Mouse (Mus musculus): ENCODE data around the gene Gin1.

- no peak for TF ChIP-seq CTCF (IDR thresholded peaks at IDR 0.05; ENCODE audit: borderline replicate concordance, insufficient read depth, low read depth, low read length)
- no peak for TF ChIP-seq POLR2A (IDR thresholded peaks at IDR 0.05; ENCODE audit: borderline replicate concordance, insufficient read depth, low read length)
Measured at GRCm38 (mm10) chr1:97753216-97753615, 16.8 kb upstream of the Gin1 start.
